Comparison of ENCODE assay signal across 13 mouse cellular contexts in genomic region chr13:59952809-59953208, GRCm38 (mm10).
DNase-seq lines count a peak whose midpoint lies in the region; ATAC-seq and TF ChIP-seq lines count a peak whose summit lies in the region.
"Had no signal": no experiment of that assay in that cellular context is flagged by ENCODE, and none has a peak within 500 bp of the region (broad histone marks: within the 10 kb centered on the region; RNA-seq: fewer than 3 reads in every experiment).

No protein-coding gene starts in this region.

- no peaks in the 10 kb centered on the region for H3K27me3 ChIP-seq in Patski
- H3K27me3 ChIP-seq in kidney, embryonic 15.5 days = 0 out of 2 replicates have a peak, but pooled peaks cover 2% of the 10 kb centered on the region
- H3K27me3 ChIP-seq: intestine, embryonic 15.5 days; limb, embryonic 13.5 days had no signal

- POLR2A ChIA-PET in Patski (lab: Charles Lee) = interaction anchor here (0.5 to 0.8 kb wide), 3 partner anchors 8 to 105 kb away, joined by 3 to 4 read pairs (median 4); no protein-coding TSS in a partner anchor

- peak; percentile 28 for DNase-seq in adrenal gland, postnatal 10 days
- DNase-seq in adrenal gland, adult 18-20 months (ENCODE audit: low spot score in 2 of 2) = no peak
- peak; percentile 48 for DNase-seq in heart, postnatal 4 days
- DNase-seq in heart, adult 8-10 months (ENCODE audit: low spot score) = no peak
- DNase-seq in Patski (ENCODE audit: low read depth, low spot score) = no peak
- no peak for DNase-seq in cerebellum, postnatal 10 days
- DNase-seq: lung, postnatal 10 days; right cerebral cortex, postnatal 25 days had no signal

- no peak overlapping the region for H3K27ac ChIP-seq in kidney, embryonic 15.5 days
- H3K27ac ChIP-seq: intestine, embryonic 15.5 days; limb, embryonic 13.5 days; stomach, embryonic 15.5 days had no signal

- no peaks in the 10 kb centered on the region for H3K9me3 ChIP-seq in kidney, embryonic 15.5 days (replicated peaks)
- H3K9me3 ChIP-seq: intestine, embryonic 15.5 days; limb, embryonic 13.5 days; stomach, embryonic 15.5 days had no signal

- in situ Hi-C loops in Patski (cut with MboI; ENCODE audit: low pct_unique_long_range_greater_than_20kb) = no loop called here

- WGBS in kidney, embryonic 15.5 days = 50% methylated on average over 4 of the region's 4 CpGs

- no peaks in the 10 kb centered on the region for H3K36me3 ChIP-seq in kidney, embryonic 15.5 days
- H3K36me3 ChIP-seq: intestine, embryonic 15.5 days; limb, embryonic 13.5 days; stomach, embryonic 15.5 days had no signal

- no peak overlapping the region for H3K9ac ChIP-seq in kidney, embryonic 15.5 days
- H3K9ac ChIP-seq: intestine, embryonic 15.5 days; limb, embryonic 13.5 days; stomach, embryonic 15.5 days had no signal

- ATAC-seq in Patski = no peak
- ATAC-seq in kidney, embryonic 15.5 days (replicated peaks; ENCODE audit: low FRiP score) = peak; percentile 43; the same call in 1 of the 2 replicates
- ATAC-seq in activated CD4-positive, CD25-positive, alpha-beta regulatory T cell, adult 4 months = no peak
- ATAC-seq: intestine, embryonic 15.5 days had no signal

- H3K4me2 ChIP-seq in kidney, embryonic 15.5 days = no peak overlapping the region
- H3K4me2 ChIP-seq: intestine, embryonic 15.5 days; limb, embryonic 13.5 days; stomach, embryonic 15.5 days had no signal

- CTCF ChIA-PET in Patski (lab: Charles Lee) = interaction anchor here (1.0 to 2.4 kb wide), 8 partner anchors 10 to 514 kb away, joined by 3 to 13 read pairs (median 4); no protein-coding TSS in a partner anchor

- H3K4me3 ChIP-seq in kidney, embryonic 15.5 days (replicated peaks) = no peak overlapping the region
- H3K4me3 ChIP-seq: intestine, embryonic 15.5 days; limb, embryonic 13.5 days; stomach, embryonic 15.5 days had no signal

- peaks cover 10% of the 10 kb centered on the region for H3K4me1 ChIP-seq in kidney, embryonic 15.5 days
- H3K4me1 ChIP-seq: intestine, embryonic 15.5 days; stomach, embryonic 15.5 days had no signal

- TF ChIP-seq CTCF in Patski (IDR thresholded peaks at IDR 0.05) = peak; percentile 66

Comparison
In these comparisons a context has a peak if more than half of its experiments do, and no peak if none do; other contexts are left out.
1. DNase-seq: peak in adrenal gland, postnatal 10 days (single experiment) and heart, postnatal 4 days (single experiment); none in adrenal gland, adult 18-20 months (0 of 2), heart, adult 8-10 months (single experiment), Patski (single experiment) and cerebellum, postnatal 10 days (0 of 2).